Mouse (Mus musculus) stomach, postnatal 0 days (tissue): ENCODE results near the gene Arrb1. TPM values are rescaled to one million over a fixed set of nuclear protein-coding genes. Genes with fewer than 3 reads are reported as not detected.

Experiments
- ATAC-seq: fragments of 200-750 bp; cut with Nextera tagmentation; 2 replicates; pipeline ENCODE4 v1.8.0; 2017; ENCODE audit not compliant: low FRiP score, low TSS enrichment
- DNase-seq: peaks from one replicate; pipeline ENCODE4 v3.0.0-alpha.2; 2016; ENCODE audit warnings: low spot score
- H3K27ac ChIP-seq: fragments of 300-500 bp; sonication (generic); replicated peaks from 2 replicates; pipeline ENCODE4 v1.5.1; 2014; ENCODE audit warnings: mild to moderate bottlenecking, control low read depth
- H3K27me3 ChIP-seq: fragments of 300-500 bp; sonication (generic); 2 replicates; pipeline ENCODE4 v1.6.1; 2014; ENCODE audit warnings: low read length; ENCODE audit not compliant: control insufficient read depth, insufficient read depth
- H3K36me3 ChIP-seq: fragments of 300-500 bp; sonication (generic); 2 replicates; pipeline ENCODE4 v1.6.1; 2014; ENCODE audit warnings: low read length, mixed read lengths; ENCODE audit not compliant: control insufficient read depth, insufficient read depth
- H3K4me1 ChIP-seq: fragments of 300-500 bp; sonication (generic); replicated peaks from 2 replicates; pipeline ENCODE4 v1.6.1; 2014; ENCODE audit warnings: antibody characterized with exemption; ENCODE audit not compliant: control insufficient read depth, insufficient read depth
- H3K4me2 ChIP-seq: fragments of 300-500 bp; sonication (generic); replicated peaks from 2 replicates; pipeline ENCODE4 v1.6.1; 2014; ENCODE audit warnings: low read depth, mild to moderate bottlenecking, control low read depth, moderate library complexity
- H3K4me3 ChIP-seq: fragments of 300-500 bp; sonication (generic); 2 replicates; pipeline ENCODE4 v1.5.1; 2014; ENCODE audit warnings: low read depth, low read length, control low read depth
- H3K9ac ChIP-seq: fragments of 300-500 bp; sonication (generic); 2 replicates; pipeline ENCODE4 v1.6.1; 2014; ENCODE audit warnings: mild to moderate bottlenecking, low read length, control low read depth, mixed read lengths
- H3K9me3 ChIP-seq: fragments of 300-500 bp; sonication (generic); 2 replicates; pipeline ENCODE4 v1.6.1; 2016; ENCODE audit warnings: low read length; ENCODE audit not compliant: control insufficient read depth
- CTCF ChIP-seq: IDR thresholded peaks from 2 replicates; pipeline ENCODE4 v1.5.1; 2016; ENCODE audit warnings: antibody characterized with exemption, low read depth, mild to moderate bottlenecking, moderate library complexity
- EP300 ChIP-seq: optimal IDR thresholded peaks from 2 replicates; pipeline ENCODE3; 2016; ENCODE audit warnings: antibody characterized with exemption
- WGBS: fragments of 180-500 bp; shearing (Covaris S2); extraction: QIAGEN DNeasy Blood & Tissue Kit; methylation state at CpG from one replicate; pipeline ENCODE4 v1.1.7; 2014; 5-methylcytosine and 5-hydroxymethylcytosine counted together
- polyA plus RNA-seq: library from polyadenylated mRNA; unstranded; fragments of >200 nt; fragmentation: Nextera tagmentation; extraction: Ambion mirVana; gene quantifications from 2 replicates; pipeline ENCODE4 v1.2.1, GENCODE M21; 2015

The Arrb1 gene
- polyA plus RNA-seq, 1 experiment from 2014 or later = 3.6 TPM

DNA sequence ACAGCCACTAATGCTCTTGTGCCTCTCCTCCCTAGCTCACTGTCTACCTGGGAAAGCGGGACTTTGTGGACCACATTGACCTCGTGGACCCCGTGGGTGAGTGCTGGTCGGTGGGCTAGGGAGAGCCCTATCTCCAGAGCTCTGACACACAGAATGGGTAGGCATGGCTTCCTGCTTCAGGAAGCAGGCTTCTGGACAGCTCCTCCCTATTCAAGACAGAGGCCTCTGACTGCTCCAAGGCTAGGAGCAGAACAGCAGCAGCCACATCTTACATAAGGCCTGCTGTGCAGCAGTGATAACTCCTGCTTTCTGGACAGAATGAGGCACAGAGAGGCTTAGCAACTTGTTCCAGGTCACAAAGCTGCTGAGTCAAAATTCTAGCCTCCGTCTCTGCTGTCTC, 48.4 kb downstream of the Arrb1 start:
- Histone ChIP-seq H3K27me3 (no peaks in the 10 kb centered on the region), H3K27ac (no peak overlapping the region), H3K9ac (no peak overlapping the region), H3K4me3 (no peak overlapping the region), H3K4me2 (no peak overlapping the region), H3K9me3 (no peaks in the 10 kb centered on the region), H3K4me1 (no peaks in the 10 kb centered on the region), H3K36me3 (peaks cover 3% of the 10 kb centered on the region; the same call in 1 of the 2 replicates)
- 74% methylated on average over 5 of the region's 5 CpGs for WGBS
- ATAC-seq (no peak), DNase-seq (no peak)
- TF ChIP-seq EP300 (no peak), CTCF (no peak)

- Histone ChIP-seq H3K4me3 (no peak overlapping the region), H3K27me3 (no peaks in the 10 kb centered on the region), H3K9me3 (no peaks in the 10 kb centered on the region), H3K9ac (no peak overlapping the region), H3K4me1 (no peaks in the 10 kb centered on the region), H3K4me2 (no peak overlapping the region), H3K36me3 (peaks cover 3% of the 10 kb centered on the region), H3K27ac (no peak overlapping the region)
- WGBS = 89% methylated on average over 8 of the region's 8 CpGs
- DNase-seq (no peak), ATAC-seq (no peak)
- TF ChIP-seq EP300 (no peak), CTCF (no peak)
These were observed 50.7 kb downstream of the Arrb1 start for GRCm38 (mm10) chr7:99585976-99586375.

DNA sequence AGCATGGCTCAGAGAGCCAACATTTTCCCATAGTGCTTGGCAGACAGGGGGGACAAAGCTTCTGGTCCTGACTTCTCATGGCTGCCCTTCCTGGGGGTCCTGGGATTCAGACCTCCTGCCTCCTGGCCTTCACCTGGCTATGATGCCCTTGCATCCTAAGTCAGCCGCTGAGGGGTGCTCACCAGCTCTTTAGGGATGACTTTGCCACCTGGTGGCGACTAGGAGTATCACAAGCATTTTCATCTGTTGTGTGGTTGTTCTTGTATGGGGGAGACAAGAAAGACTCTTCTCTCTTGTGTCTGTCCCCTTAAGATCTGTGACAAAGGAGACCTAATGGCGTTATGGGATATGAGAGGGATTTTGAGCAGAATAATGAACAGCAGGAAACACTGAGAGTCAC, 54.8 kb downstream of the Arrb1 start:
- Histone ChIP-seq H3K4me1 (no peaks in the 10 kb centered on the region), H3K4me2 (no peak overlapping the region), H3K27ac (no peak overlapping the region), H3K27me3 (no peaks in the 10 kb centered on the region), H3K4me3 (no peak overlapping the region), H3K36me3 (peaks cover 8% of the 10 kb centered on the region), H3K9me3 (no peaks in the 10 kb centered on the region), H3K9ac (no peak overlapping the region)
- peak; percentile 65 for DNase-seq
- TF ChIP-seq CTCF (peak; percentile 91), EP300 (no peak)
- WGBS = 16% methylated on average over 3 of the region's 3 CpGs
- no peak for ATAC-seq

DNA sequence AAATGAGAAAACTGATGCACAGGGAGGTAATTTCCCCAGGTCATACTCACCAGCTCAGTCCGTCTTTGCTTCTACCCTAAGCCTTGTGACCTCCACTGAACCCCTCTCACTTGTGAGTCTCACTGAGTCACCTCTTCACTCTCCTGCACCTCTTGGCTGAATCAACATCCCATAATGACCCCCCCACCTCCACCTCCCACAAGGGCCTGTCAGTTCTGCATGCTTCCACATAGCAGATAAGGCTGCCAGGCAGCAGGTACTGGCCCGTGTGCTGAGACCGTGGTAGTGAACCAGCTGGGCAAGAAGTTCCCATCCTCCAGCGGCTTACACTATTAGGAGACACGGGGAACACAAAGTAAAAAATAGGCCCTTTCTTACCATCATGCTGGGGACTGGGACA, 55.4 kb downstream of the Arrb1 start:
- H3K4me2 ChIP-seq = no peak overlapping the region
- DNase-seq (no peak), ATAC-seq (no peak)
- no peak overlapping the region for H3K4me3 ChIP-seq
- no peaks in the 10 kb centered on the region for H3K9me3 ChIP-seq
- H3K27ac ChIP-seq = no peak overlapping the region
- no peak overlapping the region for H3K9ac ChIP-seq
- TF ChIP-seq CTCF = no peak
- TF ChIP-seq EP300 = no peak
- no peaks in the 10 kb centered on the region for H3K4me1 ChIP-seq
- WGBS = 85% methylated on average over 5 of the region's 5 CpGs
- peaks cover 9% of the 10 kb centered on the region for H3K36me3 ChIP-seq
- no peaks in the 10 kb centered on the region for H3K27me3 ChIP-seq

GRCm38 (mm10) chr7:99592669-99593068, 57.4 kb downstream of the Arrb1 start:
- no peak overlapping the region for H3K9ac ChIP-seq

GRCm38 (mm10) chr7:99593868-99594803, 58.9 kb downstream of the Arrb1 start:
- no peak overlapping the region for H3K9ac ChIP-seq

More at GRCm38 (mm10) chr7:99592669-99593068, 57.4 kb downstream of the Arrb1 start:
- Histone ChIP-seq H3K27me3 (no peaks in the 10 kb centered on the region), H3K4me3 (no peak overlapping the region), H3K9me3 (no peaks in the 10 kb centered on the region), H3K27ac (no peak overlapping the region), H3K4me2 (no peak overlapping the region), H3K36me3 (peaks cover 11% of the 10 kb centered on the region), H3K4me1 (no peaks in the 10 kb centered on the region)
- 94% methylated on average over 3 of the region's 3 CpGs for WGBS
- ATAC-seq = no peak
- TF ChIP-seq EP300 = no peak
- TF ChIP-seq CTCF = no peak
- no peak for DNase-seq

More at GRCm38 (mm10) chr7:99593868-99594803, 58.9 kb downstream of the Arrb1 start:
- ATAC-seq (no peak), DNase-seq (no peak)
- WGBS = 81% methylated on average over 15 of the region's 15 CpGs
- no peak for TF ChIP-seq CTCF
- no peak for TF ChIP-seq EP300
- Histone ChIP-seq H3K4me1 (no peaks in the 10 kb centered on the region), H3K4me3 (no peak overlapping the region), H3K27ac (no peak overlapping the region), H3K36me3 (peaks cover 11% of the 10 kb centered on the region; the same call in 1 of the 2 replicates), H3K27me3 (no peaks in the 10 kb centered on the region), H3K9me3 (no peaks in the 10 kb centered on the region), H3K4me2 (no peak overlapping the region)
